Mouse (Mus musculus) megakaryocyte, embryonic 14.5 days (primary cell): ENCODE data around the gene Efna2. TPM values are rescaled to one million over a fixed set of nuclear protein-coding genes. Genes with fewer than 3 reads are reported as not detected.

Experiments used
- H3K27me3 ChIP-seq: replicated peaks from 2 replicates; pipeline ENCODE3; 2012; ENCODE audit warnings: inconsistent platforms
- H3K36me3 ChIP-seq: replicated peaks from 2 replicates; pipeline ENCODE3; 2012; ENCODE audit warnings: low read length, inconsistent platforms, mixed read lengths
- H3K4me1 ChIP-seq: 2 replicates; pipeline ENCODE4 v1.6.1; 2012; ENCODE audit warnings: inconsistent platforms
- H3K4me3 ChIP-seq: replicated peaks from 2 replicates; pipeline ENCODE3; 2012; ENCODE audit warnings: moderate library complexity, mild to moderate bottlenecking, inconsistent platforms
- H3K9me3 ChIP-seq: 2 replicates; pipeline ENCODE4 v1.6.1; 2012; ENCODE audit warnings: inconsistent platforms
- FLI1 ChIP-seq: IDR thresholded peaks from 2 replicates; pipeline ENCODE4 v1.6.1; 2012; ENCODE audit warnings: low read length, inconsistent platforms, mixed read lengths
- GATA1 ChIP-seq: IDR thresholded peaks from 3 replicates; pipeline ENCODE4 v1.6.1; 2012; ENCODE audit warnings: mixed read lengths, low read length, inconsistent platforms, borderline replicate concordance
- polyA plus RNA-seq: library from polyadenylated mRNA; stranded (reverse); fragments of >175 nt; gene quantifications from 2 replicates; pipeline ENCODE4 v1.2.3, GENCODE M21; 2012; ENCODE audit warnings: low replicate concordance; ENCODE audit not compliant: insufficient read depth

Efna2 gene
- polyA plus RNA-seq, 1 experiment = 0.79 TPM

GRCm38 (mm10) chr10:80169070-80169469 lies 10.2 kb upstream of the Efna2 start:
- Histone ChIP-seq H3K4me3 (peak overlapping the region; percentile 95), H3K9me3 (no peaks in the 10 kb centered on the region), H3K36me3 (peaks cover 33% of the 10 kb centered on the region), H3K4me1 (peaks cover 84% of the 10 kb centered on the region), H3K27me3 (no peaks in the 10 kb centered on the region)
- TF ChIP-seq GATA1 (no peak), FLI1 (no peak)

DNA sequence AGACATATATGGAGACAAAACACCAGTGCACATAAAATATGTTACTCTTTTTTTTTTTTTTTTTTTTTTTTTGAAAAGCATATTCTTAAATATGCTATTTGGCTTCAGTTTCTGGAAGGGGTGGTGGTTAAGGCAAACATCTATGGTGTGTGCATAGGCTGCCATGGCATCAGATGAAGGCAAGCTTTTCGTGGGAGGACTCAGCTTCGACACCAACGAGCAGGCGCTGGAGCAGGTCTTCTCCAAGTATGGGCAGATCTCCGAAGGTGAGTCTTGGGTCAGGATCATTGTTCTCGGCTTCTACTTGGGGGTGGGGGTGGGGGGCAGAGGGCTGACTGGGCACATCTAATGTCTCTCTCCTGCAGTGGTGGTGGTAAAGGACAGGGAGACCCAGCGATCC lies 9.6 kb upstream of the Efna2 start:
- H3K4me3 ChIP-seq = no peak overlapping the region

GRCm38 (mm10) chr10:80170052-80170451 lies 9.2 kb upstream of the Efna2 start:
- no peak overlapping the region for H3K4me3 ChIP-seq
- H3K27me3 ChIP-seq = no peaks in the 10 kb centered on the region
- H3K4me1 ChIP-seq = peaks cover 84% of the 10 kb centered on the region
- TF ChIP-seq GATA1 (no peak), FLI1 (no peak)
- peaks cover 33% of the 10 kb centered on the region for H3K36me3 ChIP-seq
- H3K9me3 ChIP-seq = no peaks in the 10 kb centered on the region

More for the DNA sequence above, 9.6 kb upstream of the Efna2 start:
- H3K9me3 ChIP-seq = no peaks in the 10 kb centered on the region
- peaks cover 84% of the 10 kb centered on the region for H3K4me1 ChIP-seq
- TF ChIP-seq GATA1 (no peak), FLI1 (no peak)
- H3K27me3 ChIP-seq = no peaks in the 10 kb centered on the region
- peaks cover 33% of the 10 kb centered on the region for H3K36me3 ChIP-seq

DNA sequence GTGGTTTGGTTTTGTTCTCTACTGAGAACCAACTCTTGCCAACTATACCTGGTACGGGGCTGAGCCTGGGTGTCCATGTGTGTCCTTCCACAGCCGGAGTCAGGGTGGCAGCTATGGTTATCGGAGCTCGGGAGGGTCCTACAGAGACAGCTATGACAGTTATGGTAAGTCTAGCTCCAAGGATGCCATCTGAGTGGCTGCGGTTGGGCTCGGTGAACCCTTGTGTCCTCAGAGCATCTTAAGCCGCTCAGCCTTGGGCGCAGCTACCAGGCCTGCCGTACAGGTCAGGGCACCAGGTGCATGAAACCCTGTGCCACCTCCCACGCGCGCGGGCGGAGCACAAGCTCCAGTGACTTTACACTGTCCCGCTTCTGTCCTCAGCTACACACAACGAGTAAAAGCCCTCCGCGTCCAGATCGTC lies 8.7 kb upstream of the Efna2 start:
- H3K27me3 ChIP-seq = no peaks in the 10 kb centered on the region
- H3K4me3 ChIP-seq = no peak overlapping the region
- peaks cover 33% of the 10 kb centered on the region for H3K36me3 ChIP-seq
- TF ChIP-seq GATA1 (no peak), FLI1 (no peak)
- H3K4me1 ChIP-seq = peaks cover 84% of the 10 kb centered on the region
- no peaks in the 10 kb centered on the region for H3K9me3 ChIP-seq

GRCm38 (mm10) chr10:80171252-80171651 lies 8.0 kb upstream of the Efna2 start:
- Histone ChIP-seq H3K9me3 (no peaks in the 10 kb centered on the region), H3K4me1 (peaks cover 82% of the 10 kb centered on the region), H3K4me3 (no peak overlapping the region), H3K27me3 (no peaks in the 10 kb centered on the region), H3K36me3 (peaks cover 37% of the 10 kb centered on the region)
- TF ChIP-seq GATA1 = no peak
- TF ChIP-seq FLI1 = no peak

- Histone ChIP-seq H3K27me3 (peaks cover 3% of the 10 kb centered on the region), H3K36me3 (peaks cover 39% of the 10 kb centered on the region), H3K4me3 (peak overlapping the region; percentile 96), H3K9me3 (no peaks in the 10 kb centered on the region), H3K4me1 (peaks cover 75% of the 10 kb centered on the region)
- TF ChIP-seq GATA1 (no peak), FLI1 (no peak)
Observed at GRCm38 (mm10) chr10:80171760-80172526, 7.3 kb upstream of the Efna2 start.

DNA sequence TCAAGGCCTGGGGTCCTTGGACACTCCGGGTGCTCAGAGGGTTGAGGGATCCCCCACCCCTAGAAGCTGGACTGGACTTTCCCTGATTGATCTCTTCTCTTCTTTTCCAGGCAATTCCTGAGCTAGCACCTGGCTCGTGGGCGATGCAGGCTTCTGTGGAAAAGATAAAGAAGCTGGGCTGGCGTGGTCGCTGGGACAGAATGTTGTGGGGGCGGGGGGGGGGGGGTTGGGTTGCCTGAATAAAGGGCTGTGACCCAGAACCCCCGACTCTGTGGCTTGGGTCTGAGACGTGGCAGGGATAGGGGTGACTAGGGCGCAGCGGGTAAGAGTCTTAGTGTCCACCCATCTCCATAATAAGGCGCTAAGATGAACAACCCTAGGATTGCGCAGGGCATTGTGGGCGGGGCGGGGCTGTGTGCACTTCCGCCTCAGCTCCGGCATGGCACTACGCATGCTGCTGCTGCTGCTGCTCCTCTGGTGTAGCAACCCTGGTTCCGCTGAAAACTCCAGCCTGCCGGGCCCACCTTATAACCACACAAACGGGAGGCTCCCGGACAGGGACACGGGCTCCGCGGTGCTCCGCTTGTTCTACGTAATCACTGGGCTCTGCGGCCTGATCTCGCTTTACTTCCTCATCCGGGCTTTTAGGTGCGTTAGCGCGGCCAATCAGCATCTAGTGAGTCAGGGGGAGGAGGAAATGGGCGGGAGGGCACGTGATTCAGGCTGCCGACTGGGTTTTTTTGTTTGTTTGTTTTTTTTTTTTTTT lies 6.6 kb upstream of the Efna2 start, which contains the start of gene 1600002K03Rik:
Gene 1600002K03Rik (plus strand): TSS at position 418 of the 766 bp plus-strand sequence.
- Histone ChIP-seq H3K27me3 (peaks cover 10% of the 10 kb centered on the region), H3K4me1 (peaks cover 72% of the 10 kb centered on the region), H3K4me3 (peak within 1 kb of the TSS; percentile 96), H3K9me3 (no peaks in the 10 kb centered on the region), H3K36me3 (peaks cover 39% of the 10 kb centered on the region)
- no peak for TF ChIP-seq FLI1
- TF ChIP-seq GATA1 = no peak

GRCm38 (mm10) chr10:80173358-80173757 lies 5.9 kb upstream of the Efna2 start:
- Histone ChIP-seq H3K9me3 (no peaks in the 10 kb centered on the region), H3K4me1 (peaks cover 71% of the 10 kb centered on the region), H3K27me3 (peaks cover 16% of the 10 kb centered on the region), H3K36me3 (peaks cover 39% of the 10 kb centered on the region), H3K4me3 (peak overlapping the region; percentile 90)
- no peak for TF ChIP-seq FLI1
- no peak for TF ChIP-seq GATA1

DNA sequence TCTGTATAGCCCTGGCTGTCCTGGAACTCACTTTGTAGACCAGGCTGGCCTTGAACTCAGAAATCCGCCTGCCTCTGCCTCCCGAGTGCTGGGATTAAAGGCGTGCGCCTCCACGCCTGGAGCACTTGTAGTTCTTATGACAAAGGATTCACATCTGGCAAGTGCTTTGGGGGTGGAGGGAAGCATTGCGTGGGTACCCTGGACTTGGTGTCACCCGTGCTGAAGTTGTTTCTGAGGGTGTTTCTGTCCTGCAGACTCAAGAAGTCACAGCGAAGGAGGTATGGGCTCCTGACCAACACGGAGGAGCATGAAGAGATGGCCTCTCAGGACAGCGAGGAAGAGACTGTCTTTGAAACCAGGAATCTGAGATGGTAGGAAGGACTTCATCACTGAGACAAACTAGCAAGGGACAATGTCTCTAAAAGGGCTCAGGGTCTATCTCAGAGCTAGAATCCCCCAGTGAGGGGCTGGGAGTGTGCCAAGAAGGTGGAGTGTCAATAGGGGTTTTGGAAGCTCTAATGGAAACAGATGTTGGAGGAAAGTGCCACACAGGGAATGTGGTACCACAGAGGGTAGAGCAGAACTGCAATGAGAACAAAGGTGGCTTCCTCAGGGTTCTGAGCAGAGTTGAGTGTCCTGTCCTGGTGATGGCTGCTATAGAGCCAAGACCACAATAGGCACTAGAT lies 5.2 kb upstream of the Efna2 start:
- Histone ChIP-seq H3K4me1 (peaks cover 67% of the 10 kb centered on the region), H3K36me3 (peaks cover 39% of the 10 kb centered on the region), H3K4me3 (peak overlapping the region; percentile 31), H3K27me3 (peaks cover 24% of the 10 kb centered on the region), H3K9me3 (no peaks in the 10 kb centered on the region)
- no peak for TF ChIP-seq GATA1
- no peak for TF ChIP-seq FLI1
